Mouse (Mus musculus): ENCODE data around the gene Vmn1r95. TPM values are rescaled to one million over a fixed set of nuclear protein-coding genes. Genes with fewer than 3 reads are reported as not detected.
"Not testable (repeated sequence)": the region's sequence is repeated elsewhere in the genome, so short reads cannot be mapped to it uniquely, and the experiment has no call there.

Vmn1r95 gene
- not detected in 2 replicates for polyA plus RNA-seq (2011; ENCODE audit: insufficient read depth, insufficient read length, low replicate concordance, missing spikeins)

- H3K4me3 ChIP-seq (replicated peaks; ENCODE audit: control insufficient read depth, low read depth, low read length); H3K27ac ChIP-seq (ENCODE audit: control insufficient read depth, insufficient read depth, low read depth, low read length, poor library complexity); H3K4me1 ChIP-seq (ENCODE audit: control insufficient read depth, insufficient read depth, low read length): not testable (repeated sequence)
- WGBS = no CpG with 5 or more reads among the region's 3 CpGs
These were observed at the start of gene Vmn1r95 for GRCm38 (mm10) chr7:20193410-20193809. Gene Vmn1r95 (plus strand): TSS chr7:20193710.

- WGBS = no CpG with 5 or more reads among the region's 3 CpGs
- not testable (repeated sequence) for H3K4me3 ChIP-seq (replicated peaks; ENCODE audit: control insufficient read depth, low read depth, low read length); H3K4me1 ChIP-seq (ENCODE audit: control insufficient read depth, insufficient read depth, low read length); H3K27ac ChIP-seq (ENCODE audit: control insufficient read depth, insufficient read depth, low read depth, low read length, poor library complexity)
These were observed 25.2 kb upstream of the Vmn1r95 start, which contains the start of gene Vmn1r94 for GRCm38 (mm10) chr7:20168277-20168676. Gene Vmn1r94 (minus strand): TSS chr7:20168377.

GRCm38 (mm10) chr7:20205507-20205906, 12.0 kb downstream of the Vmn1r95 start, which contains the start of gene Gm6164:
Gene Gm6164 (minus strand): TSS chr7:20205607.
- not testable (repeated sequence) for H3K4me3 ChIP-seq (replicated peaks; ENCODE audit: control insufficient read depth, low read depth, low read length); H3K27ac ChIP-seq (ENCODE audit: control insufficient read depth, insufficient read depth, low read depth, low read length, poor library complexity); H3K4me1 ChIP-seq (ENCODE audit: control insufficient read depth, insufficient read depth, low read length)
- no CpG with 5 or more reads among the region's 2 CpGs for WGBS

- not testable (repeated sequence) for H3K4me3 ChIP-seq (replicated peaks; ENCODE audit: control insufficient read depth, low read depth, low read length); H3K27ac ChIP-seq (ENCODE audit: control insufficient read depth, insufficient read depth, low read depth, low read length, poor library complexity); H3K4me1 ChIP-seq (ENCODE audit: control insufficient read depth, insufficient read depth, low read length)
- WGBS = no CpG with 5 or more reads among the region's 2 CpGs
These were observed 40.2 kb downstream of the Vmn1r95 start, which contains the start of gene Gm4498 for GRCm38 (mm10) chr7:20233728-20234127. Gene Gm4498 (minus strand): TSS chr7:20233828.

Other genes starting within 250 kb of the Vmn1r95 start
- gene Igsf23, start 243.0 kb upstream of the Vmn1r95 start, polyA plus RNA-seq (2011; ENCODE audit: insufficient read depth, insufficient read length, low replicate concordance, missing spikeins) = 0.52 TPM in 1 of 2 replicates, not detected in the other
- 1.0 TPM in 2 replicates for gene Ceacam20, start 228.3 kb upstream of the Vmn1r95 start, polyA plus RNA-seq (2011; ENCODE audit: insufficient read depth, insufficient read length, low replicate concordance, missing spikeins)
- gene Nlrp9b, start 202.2 kb upstream of the Vmn1r95 start, polyA plus RNA-seq (2011; ENCODE audit: insufficient read depth, insufficient read length, low replicate concordance, missing spikeins) = not detected in 2 replicates
- not detected in 2 replicates for gene Vmn1r91, start 94.0 kb upstream of the Vmn1r95 start, polyA plus RNA-seq (2011; ENCODE audit: insufficient read depth, insufficient read length, low replicate concordance, missing spikeins)
- not detected in 2 replicates for gene Gm16442, start 71.1 kb upstream of the Vmn1r95 start, polyA plus RNA-seq (2011; ENCODE audit: insufficient read depth, insufficient read length, low replicate concordance, missing spikeins)
- not detected in 2 replicates for gene Vmn1r93, start 54.6 kb upstream of the Vmn1r95 start, polyA plus RNA-seq (2011; ENCODE audit: insufficient read depth, insufficient read length, low replicate concordance, missing spikeins)
- gene Vmn1r94, start 25.3 kb upstream of the Vmn1r95 start, polyA plus RNA-seq (2011; ENCODE audit: insufficient read depth, insufficient read length, low replicate concordance, missing spikeins) = not detected in 2 replicates
- gene Gm6164, start 11.9 kb downstream of the Vmn1r95 start, polyA plus RNA-seq (2011; ENCODE audit: insufficient read depth, insufficient read length, low replicate concordance, missing spikeins) = not detected in 2 replicates
- gene Gm4498, start 40.1 kb downstream of the Vmn1r95 start, polyA plus RNA-seq (2011; ENCODE audit: insufficient read depth, insufficient read length, low replicate concordance, missing spikeins) = not detected in 2 replicates
- not detected in 2 replicates for gene Gm5890, start 69.1 kb downstream of the Vmn1r95 start, polyA plus RNA-seq (2011; ENCODE audit: insufficient read depth, insufficient read length, low replicate concordance, missing spikeins)
- not detected in 2 replicates for gene Gm4133, start 140.4 kb downstream of the Vmn1r95 start, polyA plus RNA-seq (2011; ENCODE audit: insufficient read depth, insufficient read length, low replicate concordance, missing spikeins)
- gene Gm5728, start 181.7 kb downstream of the Vmn1r95 start, polyA plus RNA-seq (2011; ENCODE audit: insufficient read depth, insufficient read length, low replicate concordance, missing spikeins) = not detected in 2 replicates
- gene Vmn1r100, start 224.2 kb downstream of the Vmn1r95 start, polyA plus RNA-seq (2011; ENCODE audit: insufficient read depth, insufficient read length, low replicate concordance, missing spikeins) = not detected in 2 replicates
- gene Vmn1r101, start 248.9 kb downstream of the Vmn1r95 start, polyA plus RNA-seq (2011; ENCODE audit: insufficient read depth, insufficient read length, low replicate concordance, missing spikeins) = not detected in 2 replicates